Mouse (Mus musculus): Measurements from ENCODE around the gene Krt75. TPM values are rescaled to one million over a fixed set of nuclear protein-coding genes. Genes with fewer than 3 reads are reported as not detected.

Gene Krt75
- total RNA-seq (2021), result not detected
- long read RNA-seq, experiment 1, result 0 reads
- long read RNA-seq, experiment 2, result 0 reads

GRCm38 (mm10) chr15:101573796-101574345 lies at the start of gene Krt75:
TSS of gene Krt75 (minus strand) at chr15:101573904.
- DNase-seq, result no peak

GRCm38 (mm10) chr15:101599123-101599522 lies 25.4 kb upstream of the Krt75 start:
- no peak for DNase-seq

GRCm38 (mm10) chr15:101588216-101588615 lies 14.5 kb upstream of the Krt75 start:
- no peak for DNase-seq

GRCm38 (mm10) chr15:101584456-101584855 lies 10.8 kb upstream of the Krt75 start:
- no peak for DNase-seq

GRCm38 (mm10) chr15:101583211-101583965 lies 9.7 kb upstream of the Krt75 start:
- DNase-seq, result no peak

- no peak for DNase-seq
These were observed 8.0 kb upstream of the Krt75 start for GRCm38 (mm10) chr15:101581701-101582100.

- DNase-seq, result no peak
These were observed 1.8 kb upstream of the Krt75 start for GRCm38 (mm10) chr15:101575506-101575905.

GRCm38 (mm10) chr15:101567780-101568179 lies 5.9 kb downstream of the Krt75 start:
- DNase-seq, result no peak

- no peak for DNase-seq
These were observed 10.9 kb downstream of the Krt75 start, which contains the start of gene Krt90 for GRCm38 (mm10) chr15:101562850-101563249. TSS of gene Krt90 (minus strand) at chr15:101562950.

- DNase-seq, result no peak
These were observed 15.6 kb downstream of the Krt75 start for GRCm38 (mm10) chr15:101558034-101558646.

GRCm38 (mm10) chr15:101553169-101553568 lies 20.5 kb downstream of the Krt75 start:
- peak; percentile 48 for DNase-seq

- no peak for DNase-seq
These were observed 21.5 kb downstream of the Krt75 start for GRCm38 (mm10) chr15:101552188-101552587.

- DNase-seq, result no peak
These were observed 23.1 kb downstream of the Krt75 start, which contains the start of gene Krt82 for GRCm38 (mm10) chr15:101550567-101550966. TSS of gene Krt82 (minus strand) at chr15:101550667.

- no peak for DNase-seq
These were observed 29.2 kb downstream of the Krt75 start for GRCm38 (mm10) chr15:101544478-101544877.

- no peak for DNase-seq
These were observed 31.2 kb downstream of the Krt75 start for GRCm38 (mm10) chr15:101542543-101542942.

GRCm38 (mm10) chr15:101538580-101538900 lies 35.2 kb downstream of the Krt75 start:
- no peak for DNase-seq

- DNase-seq, result no peak
These were observed 35.7 kb downstream of the Krt75 start for GRCm38 (mm10) chr15:101537864-101538579.

- no peak for DNase-seq
These were observed 37.5 kb downstream of the Krt75 start for GRCm38 (mm10) chr15:101536054-101536850.

GRCm38 (mm10) chr15:101532720-101533119 lies 41.0 kb downstream of the Krt75 start, which contains the start of gene Krt84:
TSS of gene Krt84 (minus strand) at chr15:101532820.
- no peak for DNase-seq

GRCm38 (mm10) chr15:101522556-101523232 lies 51.0 kb downstream of the Krt75 start:
- DNase-seq, result no peak

- DNase-seq, result peak; percentile 80
These were observed 53.9 kb downstream of the Krt75 start for GRCm38 (mm10) chr15:101519792-101520191.

Data from gastrocnemius, postnatal 10 days (tissue).